In the genomic region with DNA sequence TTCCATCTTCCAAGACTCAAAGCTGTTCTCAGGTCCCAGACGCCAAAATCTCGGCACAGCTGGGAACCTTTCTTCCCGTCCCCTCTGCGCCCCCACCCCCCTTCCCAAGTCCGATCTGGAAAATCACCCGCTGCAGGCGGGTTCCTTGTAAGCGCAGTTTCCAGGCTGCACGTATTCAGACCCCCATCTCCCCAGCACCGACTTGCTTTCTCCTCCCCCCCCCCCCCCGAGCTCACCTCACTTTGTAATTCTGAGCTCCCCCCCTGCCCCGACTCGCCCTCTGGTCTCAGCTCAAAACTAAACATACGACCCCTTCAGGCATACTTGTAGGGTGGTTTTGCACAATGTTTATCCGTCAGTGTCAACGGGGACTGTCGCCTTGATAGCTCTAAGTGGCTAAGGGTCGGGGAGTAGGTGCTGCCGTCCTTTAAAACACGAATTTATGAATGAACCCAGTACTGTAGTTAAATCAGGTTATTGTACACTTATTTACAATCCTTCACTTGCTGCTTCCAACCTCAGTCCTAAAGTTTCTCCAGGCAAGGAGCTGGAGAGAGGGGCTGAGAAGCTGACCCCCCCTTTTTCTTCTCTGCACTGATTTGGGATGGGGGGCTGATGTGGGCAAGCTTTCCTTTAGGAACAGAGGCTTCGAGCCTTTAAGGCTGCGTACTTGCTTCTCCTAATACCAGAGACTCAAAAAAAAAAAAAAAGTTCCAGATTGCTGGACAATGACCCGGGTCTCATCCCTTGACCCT, we compare ENCODE assay signal across 8 mouse cellular contexts. TPM values are rescaled to one million over a fixed set of nuclear protein-coding genes. Genes with fewer than 3 reads are reported as not detected.
A peak's percentile ranks its signal among the peaks of the same experiment; 100 is the strongest.
DNase-seq lines count a peak whose midpoint lies in the region; ATAC-seq lines count a peak whose summit lies in the region.

No protein-coding gene starts in this region.

- ATAC-seq in erythroblast, adult 5-6 weeks (replicated peaks; ENCODE audit: low FRiP score, poor library complexity, severe bottlenecking) = no peak
- no peak for ATAC-seq in embryonic facial prominence, embryonic 11.5 days (replicated peaks; ENCODE audit: insufficient number of reproducible peaks, low FRiP score, low TSS enrichment, low read depth)
- peak; percentile 4; the same call in 1 of the 2 replicates for ATAC-seq in limb, embryonic 11.5 days (ENCODE audit: insufficient number of reproducible peaks, low FRiP score, low TSS enrichment, low read depth)
- peak; percentile 1; the same call in 1 of the 2 replicates for ATAC-seq in neural tube, embryonic 15.5 days (ENCODE audit: low FRiP score)

- peaks cover 60% of the 10 kb centered on the region for H3K4me1 ChIP-seq in erythroblast, embryonic 14.5 days (ENCODE audit: control insufficient read depth)
- no peaks in the 10 kb centered on the region for H3K4me1 ChIP-seq in embryonic facial prominence, embryonic 11.5 days (ENCODE audit: control insufficient read depth, insufficient read depth, low read length)
- peaks cover 4% of the 10 kb centered on the region for H3K4me1 ChIP-seq in limb, embryonic 11.5 days (ENCODE audit: control insufficient read depth, insufficient read depth, low read length)
- H3K4me1 ChIP-seq in neural tube, embryonic 15.5 days = peaks cover 43% of the 10 kb centered on the region

- H3K4me2 ChIP-seq in embryonic facial prominence, embryonic 11.5 days (ENCODE audit: low read depth, low read length) = peak overlapping the region; percentile 96
- H3K4me2 ChIP-seq in limb, embryonic 11.5 days (ENCODE audit: low read depth, severe bottlenecking) = peak overlapping the region; percentile 100
- H3K4me2 ChIP-seq in neural tube, embryonic 15.5 days = peak overlapping the region; percentile 97

- WGBS in embryonic facial prominence, embryonic 11.5 days = under 1% methylated on average over 23 of the region's 23 CpGs
- under 1% methylated on average over 23 of the region's 23 CpGs for WGBS in limb, embryonic 11.5 days
- WGBS in neural tube, embryonic 15.5 days = under 1% methylated on average over 22 of the region's 23 CpGs

- H3K27ac ChIP-seq in embryonic facial prominence, embryonic 11.5 days (replicated peaks; ENCODE audit: low read depth, low read length) = no peak overlapping the region
- no peak overlapping the region for H3K27ac ChIP-seq in limb, embryonic 11.5 days (replicated peaks; ENCODE audit: low read depth, low read length)
- peak overlapping the region; percentile 79 for H3K27ac ChIP-seq in neural tube, embryonic 15.5 days (replicated peaks)

- H3K9me3 ChIP-seq in erythroblast, embryonic 14.5 days (ENCODE audit: control insufficient read depth, low read length) = peaks cover 6% of the 10 kb centered on the region; the same call in 1 of the 2 replicates
- H3K9me3 ChIP-seq in embryonic facial prominence, embryonic 11.5 days (replicated peaks; ENCODE audit: control insufficient read depth, low read length) = no peaks in the 10 kb centered on the region
- H3K9me3 ChIP-seq in limb, embryonic 11.5 days (ENCODE audit: control insufficient read depth, low read length) = no peaks in the 10 kb centered on the region
- H3K9me3 ChIP-seq in neural tube, embryonic 15.5 days (replicated peaks) = no peaks in the 10 kb centered on the region

- H3K4me3 ChIP-seq in erythroblast, embryonic 14.5 days (replicated peaks) = peak overlapping the region; percentile 82
- H3K4me3 ChIP-seq in embryonic facial prominence, embryonic 11.5 days (ENCODE audit: low read depth, low read length) = peak overlapping the region; percentile 53
- H3K4me3 ChIP-seq in limb, embryonic 11.5 days (ENCODE audit: low read depth, low read length) = peak overlapping the region; percentile 41
- peak overlapping the region; percentile 61 for H3K4me3 ChIP-seq in neural tube, embryonic 15.5 days (replicated peaks)

- peak; percentile 37 for DNase-seq in 3T3-L1 (ENCODE audit: low read depth, low spot score)
- peak; percentile 49 for DNase-seq in embryonic facial prominence, embryonic 11.5 days (ENCODE audit: low spot score)
- DNase-seq in limb, embryonic 11.5 days (ENCODE audit: low spot score) = peak; percentile 37
- DNase-seq in gastrocnemius, adult 8-10 months (ENCODE audit: low spot score in 2 of 2) = no peak
- DNase-seq in adrenal gland, postnatal 25 days = no peak

- H3K36me3 ChIP-seq in erythroblast, embryonic 14.5 days (ENCODE audit: control insufficient read depth) = peaks cover 10% of the 10 kb centered on the region
- no peaks in the 10 kb centered on the region for H3K36me3 ChIP-seq in embryonic facial prominence, embryonic 11.5 days (replicated peaks; ENCODE audit: control insufficient read depth, insufficient read depth, low read depth, low read length)
- H3K36me3 ChIP-seq in limb, embryonic 11.5 days (ENCODE audit: control insufficient read depth, insufficient read depth, low read length) = no peaks in the 10 kb centered on the region; the same call in 1 of the 2 replicates
- no peaks in the 10 kb centered on the region for H3K36me3 ChIP-seq in neural tube, embryonic 15.5 days

- H3K9ac ChIP-seq in embryonic facial prominence, embryonic 11.5 days (replicated peaks; ENCODE audit: low read length) = peak overlapping the region; percentile 46
- peak overlapping the region; percentile 54 for H3K9ac ChIP-seq in limb, embryonic 11.5 days (ENCODE audit: low read length)
- peak overlapping the region; percentile 57 for H3K9ac ChIP-seq in neural tube, embryonic 15.5 days (replicated peaks)

- H3K27me3 ChIP-seq in erythroblast, embryonic 14.5 days (ENCODE audit: control insufficient read depth) = peaks cover 87% of the 10 kb centered on the region
- peaks cover 5% of the 10 kb centered on the region; the same call in 1 of the 2 replicates for H3K27me3 ChIP-seq in embryonic facial prominence, embryonic 11.5 days (ENCODE audit: control insufficient read depth, insufficient read depth, low read length)
- peaks cover 18% of the 10 kb centered on the region for H3K27me3 ChIP-seq in limb, embryonic 11.5 days (ENCODE audit: control insufficient read depth, insufficient read depth, low read length)
- peaks cover 23% of the 10 kb centered on the region for H3K27me3 ChIP-seq in neural tube, embryonic 15.5 days (replicated peaks)

RNA-seq across cellular contexts. Expression of a gene that starts 0.9 kb away (rescaled TPM):
- 18.4 and 19.2 TPM in 2 replicates for polyA plus RNA-seq in erythroblast, embryonic 14.5 days (2012)
- 40.3 and 41.9 TPM in 2 replicates for total RNA-seq in erythroblast, adult 5-6 weeks (2015; ENCODE audit: low replicate concordance)
- 25.0 and 32.1 TPM in 2 replicates for total RNA-seq in erythroblast, adult 5-6 weeks (2017; ENCODE audit: low replicate concordance)
- 1.1 and 1.6 TPM in 2 replicates for polyA plus RNA-seq in embryonic facial prominence, embryonic 11.5 days (2014; fragmentation: Nextera tagmentation; extraction: Ambion mirVana)
- polyA plus RNA-seq in limb, embryonic 11.5 days (2014; fragmentation: Nextera tagmentation; extraction: Ambion mirVana) = 0.89 and 1.2 TPM in 2 replicates
- 5.7 and 6.0 TPM in 2 replicates for polyA plus RNA-seq in neural tube, embryonic 15.5 days (2015; fragmentation: Nextera tagmentation; extraction: Ambion mirVana)
- total RNA-seq in gastrocnemius, adult 8-10 months (2022) = 10 to 100 TPM in 2 of 4 experiments, 1 to 10 TPM in 2; 5.6 to 26.9 (median 8.4) TPM
- 1.9 and 2.0 TPM in 2 replicates for total RNA-seq in adrenal gland, postnatal 25 days (2021)

Comparison
In these comparisons a context has a peak if more than half of its experiments do, and no peak if none do; other contexts are left out.
1. ATAC-seq: peak in limb, embryonic 11.5 days (single experiment) and neural tube, embryonic 15.5 days (single experiment); none in erythroblast, adult 5-6 weeks (single experiment) and embryonic facial prominence, embryonic 11.5 days (single experiment).
2. DNase-seq: peak in 3T3-L1 (single experiment), embryonic facial prominence, embryonic 11.5 days (single experiment) and limb, embryonic 11.5 days (single experiment); none in gastrocnemius, adult 8-10 months (0 of 2) and adrenal gland, postnatal 25 days (single experiment).
3. Peak in every context shown above with its lines, with median percentiles within 50 percentile points of each other: H3K4me3 ChIP-seq, H3K4me2 ChIP-seq and H3K9ac ChIP-seq.